Mouse (Mus musculus): ENCODE measurements around the gene Tnfsf10.

GRCm38 (mm10) chr3:27371276-27371621 is 54.4 kb downstream of the Tnfsf10 start, which contains the start of gene Ghsr:
- no peak for TF ChIP-seq CTCF (IDR thresholded peaks at IDR 0.05; ENCODE audit: low read depth)
- no peak for TF ChIP-seq EP300 (IDR thresholded peaks at IDR 0.05; ENCODE audit: low read depth)
